Mouse (Mus musculus): ENCODE measurements around the gene Xpc.
"Not testable (repeated sequence)": the region's sequence is repeated elsewhere in the genome, so short reads cannot be mapped to it uniquely, and the experiment has no call there.

The Xpc gene

DNA sequence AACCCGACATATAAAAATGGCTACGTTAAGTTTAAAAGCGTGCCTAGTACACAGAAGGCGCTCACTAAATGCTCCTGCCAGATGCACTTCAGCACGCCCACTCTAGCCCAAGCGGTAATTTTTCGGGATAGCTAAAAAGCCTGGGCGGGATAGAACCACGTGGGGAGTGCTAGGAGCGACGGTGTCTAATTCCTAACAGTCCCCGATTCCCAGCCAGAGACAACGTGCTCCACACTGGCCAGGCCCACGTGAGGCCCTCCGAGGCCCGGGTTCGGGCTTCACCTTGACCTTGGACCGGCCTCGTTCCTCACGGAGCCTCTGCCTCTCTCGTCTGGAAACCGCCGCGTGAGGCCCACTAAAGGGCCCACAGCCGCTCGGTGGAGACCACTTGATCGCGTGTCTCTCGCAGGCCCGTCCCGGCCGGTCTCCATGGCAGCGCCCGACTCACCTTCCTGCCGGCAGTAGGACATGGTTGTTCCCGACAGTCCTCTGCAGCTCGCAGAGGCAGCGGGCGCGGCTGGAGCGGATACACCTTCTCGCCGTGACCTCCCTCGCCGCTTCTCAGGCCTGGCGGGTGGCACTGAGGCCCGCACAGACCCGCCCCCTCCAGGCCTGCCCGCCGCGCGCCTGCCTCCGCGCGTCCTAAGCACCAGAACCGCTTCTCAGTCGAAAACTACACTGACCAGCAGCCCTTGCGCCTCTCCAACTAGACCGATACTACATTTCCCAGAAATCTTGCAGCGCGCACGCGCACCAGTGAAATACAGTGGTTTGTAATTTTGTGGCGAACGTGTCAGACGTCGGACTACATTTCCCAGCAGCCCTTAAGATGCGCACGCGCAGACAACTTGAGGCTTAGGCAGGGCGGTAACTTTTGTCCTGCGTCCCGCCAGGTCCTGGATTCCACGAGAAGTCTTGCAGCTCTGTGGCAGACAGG, 42.6 kb downstream of the Xpc start, which contains the start of the genes Chchd4 and Tmem43:
TSS of gene Chchd4 (minus strand) at position 679 of the 937 bp plus-strand sequence.
TSS of gene Tmem43 (plus strand) at position 836 of the 937 bp plus-strand sequence.
- DNase-seq (ENCODE audit: extremely low spot score), result peak; percentile 98

DNA sequence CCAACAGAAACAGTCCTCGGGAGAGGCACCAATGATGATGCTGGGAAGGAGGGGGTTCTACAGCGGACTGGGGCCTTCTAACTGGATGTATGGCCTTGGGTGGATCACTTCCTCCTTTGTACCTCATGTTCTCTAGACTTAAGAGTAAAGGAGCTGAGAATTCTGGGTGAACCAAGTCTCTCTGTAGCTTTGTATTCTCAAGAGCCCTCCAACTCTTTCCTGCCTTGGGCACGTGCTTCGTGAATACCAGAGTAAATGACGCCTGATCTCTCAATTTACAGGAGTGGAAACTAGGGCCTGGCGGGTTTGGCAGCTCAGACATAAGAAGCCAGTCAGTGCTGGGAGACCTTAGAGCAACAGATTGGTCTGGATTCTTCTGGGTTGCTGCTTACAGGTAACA, 43.4 kb downstream of the Xpc start:
- DNase-seq (ENCODE audit: extremely low spot score), result peak; percentile 9

DNA sequence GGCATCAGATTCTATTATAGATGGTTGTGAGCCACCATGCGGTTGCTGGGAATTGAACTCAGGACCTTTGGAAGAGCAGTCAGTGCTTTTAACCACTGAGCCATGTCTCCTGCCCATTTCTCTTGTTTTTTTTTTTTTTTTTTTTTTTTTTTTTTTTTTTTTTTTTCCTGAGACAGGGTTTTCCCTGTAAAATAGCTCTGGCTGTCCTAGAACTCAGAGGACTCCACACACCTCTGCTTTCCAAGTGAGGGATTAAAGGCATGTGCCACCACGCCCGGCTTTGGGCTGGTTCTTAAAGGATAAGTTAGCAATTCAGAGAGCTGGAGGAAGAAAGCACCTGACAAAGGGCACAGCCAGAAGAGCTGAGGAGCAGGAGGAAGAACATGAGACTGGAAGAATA, 44.3 kb downstream of the Xpc start:
- not testable (repeated sequence) for DNase-seq (ENCODE audit: extremely low spot score)

DNA sequence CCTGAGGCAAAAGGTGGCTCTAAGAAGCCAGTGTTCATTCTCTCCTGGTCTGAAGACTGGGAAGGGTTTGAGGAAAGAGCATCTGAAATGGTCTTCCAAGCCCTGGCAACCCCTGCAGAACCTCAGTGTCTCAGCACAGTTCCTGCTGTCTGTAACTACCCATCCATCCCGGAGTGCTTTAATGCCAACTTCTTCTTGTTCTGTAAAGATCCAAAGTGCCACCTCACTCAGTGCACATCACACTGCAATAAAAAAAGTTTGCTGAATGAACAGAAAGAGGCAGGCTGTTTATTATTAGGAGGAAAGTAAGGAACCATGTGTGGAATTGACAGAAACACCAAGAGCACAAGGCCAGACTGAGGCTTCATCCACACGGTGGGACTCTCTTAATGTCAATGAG, 45.0 kb downstream of the Xpc start:
- no peak for DNase-seq (ENCODE audit: extremely low spot score)

DNA sequence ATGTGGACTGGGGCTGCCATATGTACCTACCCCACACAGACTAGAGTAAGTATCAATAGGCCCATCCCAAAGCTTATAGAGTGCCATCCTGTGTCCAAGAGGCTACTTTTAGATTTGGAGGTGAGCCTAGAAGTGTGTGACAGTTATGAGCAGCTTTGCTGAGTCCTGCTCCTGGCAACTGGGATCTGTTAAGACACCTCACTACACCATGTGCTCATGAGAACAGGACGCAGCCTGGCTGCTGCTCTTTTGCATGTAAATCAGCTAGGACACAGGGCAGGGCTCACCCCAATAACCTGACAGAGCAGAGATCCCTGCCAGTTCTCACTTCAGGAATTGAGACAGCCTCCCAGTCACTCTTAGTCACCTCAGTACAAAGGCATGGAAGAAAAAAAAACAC, 48.6 kb downstream of the Xpc start:
- no peak for DNase-seq (ENCODE audit: extremely low spot score)

DNA sequence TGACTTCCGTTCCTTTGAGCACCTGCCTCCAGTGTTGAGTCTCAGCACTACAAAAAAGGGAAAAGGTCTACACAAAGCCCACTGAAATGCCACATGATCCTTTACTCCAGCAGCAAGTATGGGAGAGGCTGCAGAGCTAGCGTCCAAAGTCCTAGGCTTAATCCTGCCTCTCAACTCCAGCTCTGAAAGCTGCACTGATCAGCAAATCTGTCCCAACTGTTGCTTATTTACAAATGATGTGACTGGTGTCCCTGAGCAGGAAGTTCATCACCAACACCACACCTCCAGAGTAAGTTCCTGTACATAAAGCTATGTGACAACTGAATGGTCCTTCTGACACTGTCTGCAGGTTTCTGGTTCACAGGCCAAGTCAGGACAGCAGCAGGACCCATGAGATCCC, 49.9 kb downstream of the Xpc start:
- no peak for DNase-seq (ENCODE audit: extremely low spot score)

DNA sequence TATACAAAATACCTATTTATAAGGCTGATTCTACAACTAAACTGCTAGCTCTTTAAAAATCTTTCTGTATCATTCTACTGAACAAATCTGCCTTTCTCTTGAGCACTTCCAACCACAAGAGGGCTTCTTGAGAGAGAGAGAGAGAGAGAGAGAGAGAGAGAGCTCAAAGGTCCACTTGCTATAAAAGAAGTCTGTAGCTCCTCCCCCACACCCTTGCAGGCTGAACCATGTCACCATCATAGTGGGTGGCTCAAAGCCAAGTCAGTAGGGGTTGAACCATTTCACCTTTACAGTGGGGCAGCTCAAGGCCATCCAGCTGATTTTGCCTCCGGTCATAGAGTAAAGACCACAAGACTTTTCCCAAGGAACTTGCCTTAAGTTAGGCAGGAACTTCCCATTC, 56.2 kb downstream of the Xpc start:
- no peak for DNase-seq (ENCODE audit: extremely low spot score)

DNA sequence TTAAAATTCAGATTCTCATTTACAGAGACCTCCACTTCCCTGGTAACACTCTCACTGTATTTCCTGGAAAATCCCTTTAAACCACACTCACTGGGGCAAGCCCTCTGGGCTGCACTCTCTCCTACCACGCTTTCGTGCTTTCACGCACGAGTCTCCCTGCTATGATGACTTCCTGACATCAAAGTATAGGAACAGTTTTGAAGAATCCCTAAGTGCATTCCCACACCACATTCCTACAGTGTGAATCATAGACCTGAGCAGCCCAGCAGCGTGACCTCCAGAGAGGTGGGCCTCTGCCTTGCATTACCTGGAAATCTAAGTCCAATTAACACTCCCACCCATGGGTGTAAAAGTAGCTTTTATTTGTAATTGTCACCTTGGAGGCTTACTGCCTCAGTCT, 61.1 kb downstream of the Xpc start:
- no peak for DNase-seq (ENCODE audit: extremely low spot score)

DNA sequence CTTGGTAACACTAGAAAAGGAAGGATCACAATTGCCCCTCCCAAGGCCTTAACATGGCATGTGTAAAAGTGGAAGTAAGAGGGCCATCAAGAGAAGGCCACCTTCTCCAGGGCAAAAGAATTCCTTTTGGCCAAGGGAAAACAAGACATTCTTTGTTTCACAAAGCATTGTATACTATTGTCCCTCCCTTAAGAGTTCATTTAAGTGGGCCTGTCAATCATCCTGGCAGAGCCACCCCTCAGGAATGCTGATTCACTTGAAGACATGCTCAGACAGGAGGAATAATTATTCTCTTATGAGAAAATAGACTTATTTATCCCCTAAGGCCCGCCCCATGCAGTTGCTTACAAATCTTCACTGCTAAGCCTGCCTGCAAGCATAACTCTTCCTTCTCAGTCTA, 63.6 kb downstream of the Xpc start:
- DNase-seq (ENCODE audit: extremely low spot score), result no peak

DNA sequence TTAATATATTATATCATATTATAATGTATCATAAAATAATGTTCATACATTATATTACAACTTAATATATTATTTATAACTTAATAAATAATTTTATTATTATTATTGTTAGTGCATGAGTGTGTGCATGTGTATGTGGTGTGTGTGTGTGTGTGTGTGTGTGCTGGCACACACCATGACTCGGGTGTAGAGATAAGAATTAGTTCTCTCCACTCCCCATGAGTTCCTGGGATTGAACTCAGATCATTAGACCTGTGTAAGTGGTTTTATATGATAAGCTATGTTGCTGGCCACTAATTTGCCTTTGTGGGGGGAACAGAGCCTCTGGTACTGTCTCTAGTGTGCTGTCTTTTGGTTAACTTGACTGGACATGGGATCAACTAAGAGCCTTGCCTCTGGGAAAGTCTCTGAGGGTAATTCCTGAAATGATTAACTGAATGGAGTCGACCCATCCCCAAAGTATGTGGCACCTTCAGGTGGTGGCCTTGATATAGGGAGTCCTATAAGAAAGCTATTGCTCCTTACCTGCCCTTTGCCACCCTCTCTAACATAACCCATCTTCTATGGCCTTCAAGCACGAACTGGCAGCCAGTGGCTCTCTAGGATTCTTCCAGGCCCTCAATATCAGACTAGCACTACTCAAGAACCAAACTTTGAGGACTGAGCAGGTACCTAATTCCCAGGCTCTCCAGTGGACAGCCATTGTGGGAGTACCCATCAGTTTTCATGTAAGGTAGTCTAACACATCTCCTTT, 66.0 kb downstream of the Xpc start:
- DNase-seq (ENCODE audit: extremely low spot score), result no peak

DNA sequence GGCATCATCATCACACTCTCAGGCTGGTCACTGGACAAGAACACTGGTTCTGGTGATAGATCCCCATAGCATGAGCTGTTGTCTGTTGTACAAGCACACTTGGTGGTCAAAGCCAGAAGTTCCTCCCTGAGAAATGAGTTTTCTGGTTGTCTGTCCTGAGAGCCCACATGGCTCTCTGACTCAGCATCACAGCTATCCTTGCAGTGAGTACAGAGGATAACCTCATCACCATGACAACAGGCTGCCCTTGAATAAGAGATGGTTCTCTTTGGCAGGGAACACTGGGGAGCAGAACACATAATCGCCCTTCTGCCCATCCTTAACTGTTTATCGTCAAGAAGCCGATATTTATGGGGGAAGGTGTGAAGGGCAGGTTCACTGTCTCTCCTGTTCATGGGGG, 70.4 kb downstream of the Xpc start:
- no peak for DNase-seq (ENCODE audit: extremely low spot score)

DNA sequence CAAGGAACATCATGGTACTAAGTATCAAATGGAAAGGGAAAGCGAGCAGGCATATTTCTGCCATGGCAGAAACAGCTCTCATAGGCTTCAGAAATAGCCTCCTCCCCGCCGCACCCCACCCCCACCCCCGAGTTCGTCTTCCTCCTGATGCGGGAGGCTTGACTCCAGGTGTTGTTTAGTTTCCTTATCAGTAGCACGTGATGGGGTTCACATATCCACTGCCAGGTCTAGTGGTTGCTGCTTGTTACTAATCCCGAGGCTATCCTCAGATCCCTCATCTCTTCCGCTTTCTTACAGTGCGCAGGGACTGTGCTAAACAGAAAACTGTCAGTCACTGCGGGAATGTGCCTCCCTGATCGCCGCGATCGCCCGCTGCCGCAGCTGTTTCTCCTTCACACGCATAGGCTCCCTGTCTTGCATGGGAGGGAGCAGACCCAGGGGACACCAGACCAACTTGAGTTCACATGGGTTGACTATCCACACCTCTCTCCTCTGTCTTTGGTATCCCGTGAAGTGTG, 74.5 kb downstream of the Xpc start:
- peak; percentile 8 for DNase-seq (ENCODE audit: extremely low spot score)

DNA sequence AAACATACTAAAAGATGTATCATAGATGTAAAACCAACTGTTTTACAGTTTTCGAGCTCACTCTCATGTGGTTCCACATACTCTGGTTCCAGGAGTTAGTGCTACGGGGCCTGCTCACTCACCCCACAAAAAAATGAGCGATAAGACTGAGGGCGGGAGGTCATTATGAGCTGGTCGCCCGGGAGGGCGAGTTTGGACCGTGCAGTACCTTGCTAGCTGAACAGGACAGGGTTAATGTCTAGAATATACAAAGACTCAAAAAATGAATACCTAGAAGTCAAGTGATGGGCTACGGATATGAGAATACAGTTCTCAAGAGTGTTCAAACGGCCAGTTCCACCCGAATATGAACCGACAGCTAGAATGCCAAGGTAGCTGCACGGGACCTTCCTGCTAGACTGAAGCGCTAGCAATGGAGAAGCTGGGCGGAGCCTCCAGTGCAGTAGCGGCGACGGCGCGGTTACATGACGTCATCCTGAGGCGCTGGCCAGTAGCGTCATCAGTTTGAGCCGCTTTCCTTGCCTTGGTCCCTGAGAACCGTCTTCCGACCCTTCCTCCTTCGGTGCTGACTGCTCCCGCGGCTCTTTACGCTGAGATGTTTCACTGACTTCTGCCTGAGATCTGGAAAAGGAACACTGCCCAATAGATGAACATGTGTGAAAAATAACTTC, 75.1 kb downstream of the Xpc start:
- DNase-seq (ENCODE audit: extremely low spot score), result peak; percentile 96
